Mouse (Mus musculus) lung, postnatal 25 days (tissue): Measurements from ENCODE around the gene Tinagl1.

Experiments used
- DNase-seq: peaks from one replicate; pipeline ENCODE4 v3.0.0; 2022; ENCODE audit warnings: low spot score

Tinagl1 gene

GRCm38 (mm10) chr4:130175072-130175711 is at the start of gene Tinagl1:
Tinagl1 (minus strand) TSS chr4:130175122.
- DNase-seq = peak; percentile 42

- DNase-seq = no peak
Measured at GRCm38 (mm10) chr4:130224071-130224470, 49.1 kb upstream of the Tinagl1 start.

- no peak for DNase-seq
Measured at GRCm38 (mm10) chr4:130222179-130222578, 47.3 kb upstream of the Tinagl1 start, which contains the start of gene Gm853. Gm853 (minus strand) TSS chr4:130222401.

DNA sequence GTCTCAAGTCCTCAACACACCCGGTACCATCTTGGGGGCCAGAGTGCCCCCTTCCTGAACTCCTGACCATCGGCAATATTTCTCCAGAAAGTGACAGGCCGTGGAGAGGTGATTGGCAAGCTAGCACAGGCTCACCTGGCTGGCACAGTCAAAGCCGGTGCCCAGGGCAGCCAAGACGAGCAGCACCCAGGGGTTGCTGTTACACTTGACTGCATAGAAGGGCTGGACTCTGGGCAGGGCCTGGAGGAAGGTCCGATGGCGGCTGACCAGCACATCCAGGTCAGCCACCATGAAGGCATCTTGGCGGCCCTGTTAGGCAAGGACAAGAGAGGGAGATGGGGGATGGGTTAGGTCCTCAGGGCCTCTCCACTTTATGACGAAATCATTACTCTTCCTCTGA is 45.3 kb upstream of the Tinagl1 start:
- DNase-seq = no peak

- no peak for DNase-seq
Measured at GRCm38 (mm10) chr4:130215392-130215791, 40.5 kb upstream of the Tinagl1 start.

GRCm38 (mm10) chr4:130213857-130214256 is 38.9 kb upstream of the Tinagl1 start:
- no peak for DNase-seq

DNA sequence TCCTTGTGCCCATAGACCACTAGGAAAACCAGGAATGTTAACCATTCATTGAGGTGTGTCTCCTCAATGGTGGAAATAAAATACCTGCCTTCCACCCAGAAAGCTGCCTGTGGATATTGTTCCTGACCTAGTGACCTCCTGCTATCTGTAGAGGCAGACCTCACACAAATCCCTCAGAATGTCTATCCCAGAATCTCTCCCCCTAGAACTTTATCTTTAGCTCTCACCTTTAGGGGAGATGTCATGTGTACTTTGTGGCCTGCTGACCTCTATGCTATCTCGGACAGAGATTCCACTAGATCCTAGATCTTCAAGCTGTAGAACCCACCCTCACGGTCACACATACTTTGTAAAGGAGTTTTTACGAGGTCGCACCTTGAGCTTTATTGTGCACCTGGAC is 38.3 kb upstream of the Tinagl1 start:
- DNase-seq = no peak

DNA sequence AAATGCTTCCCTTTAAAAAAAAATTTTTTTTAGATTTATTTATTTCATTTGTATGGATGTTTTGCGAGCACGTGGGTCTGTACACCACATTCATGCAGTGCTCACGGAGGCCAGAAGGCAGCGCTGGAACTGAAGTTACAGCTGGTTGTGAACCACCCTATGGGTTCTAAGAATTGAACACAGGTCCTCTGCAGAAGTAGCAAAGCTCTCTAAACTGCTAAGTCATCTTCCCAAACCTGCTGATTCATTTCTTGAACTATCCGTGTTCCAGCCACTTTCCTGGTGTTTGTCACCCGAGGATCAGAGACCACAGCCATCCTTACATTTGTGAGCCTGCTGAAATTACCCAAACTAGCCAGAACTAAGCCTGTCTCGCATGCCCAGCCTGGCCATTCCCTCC is 37.5 kb upstream of the Tinagl1 start:
- no peak for DNase-seq

DNA sequence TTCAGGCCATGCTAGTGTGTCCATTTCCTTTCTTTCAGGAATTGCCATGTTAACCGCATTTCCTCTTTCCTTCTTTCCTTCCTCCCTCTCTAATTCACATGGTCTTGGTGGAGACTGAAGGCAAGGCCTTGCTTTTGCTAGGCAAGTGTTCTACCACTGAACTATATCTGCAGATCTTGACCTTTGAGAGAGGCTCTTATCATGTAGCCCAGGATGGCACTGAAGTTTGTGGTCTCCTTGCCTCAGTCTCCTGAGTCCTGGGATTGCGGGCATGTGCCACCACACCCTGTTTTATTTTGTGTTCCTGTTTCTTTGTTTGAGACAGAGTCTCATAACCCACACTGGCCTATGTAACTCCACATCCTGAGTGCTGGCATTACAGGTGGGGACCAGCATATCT is 36.9 kb upstream of the Tinagl1 start:
- no peak for DNase-seq

GRCm38 (mm10) chr4:130198694-130199670 is 24.1 kb upstream of the Tinagl1 start:
- DNase-seq = peak; percentile 81

DNA sequence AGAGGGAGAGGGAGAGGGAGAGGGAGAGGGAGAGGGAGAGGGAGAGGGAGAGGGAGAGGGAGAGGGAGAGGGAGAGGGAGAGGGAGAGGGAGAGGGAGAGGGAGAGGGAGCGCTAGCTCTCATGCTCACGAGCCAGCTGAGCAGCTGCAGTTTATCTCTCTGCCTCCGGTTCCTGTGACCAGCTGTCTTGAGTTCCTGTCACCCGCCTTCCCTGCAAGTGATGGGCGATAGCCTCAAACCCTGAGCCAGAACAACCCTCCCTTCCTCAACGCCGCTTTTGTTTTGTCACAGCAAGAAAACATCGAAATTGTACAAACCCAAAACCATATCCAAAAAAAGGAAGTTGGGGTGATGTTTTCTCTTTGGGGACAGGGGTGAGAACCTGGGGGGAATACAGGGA is 21.6 kb upstream of the Tinagl1 start:
- DNase-seq = no peak

- no peak for DNase-seq
Measured at GRCm38 (mm10) chr4:130195924-130196323, 21.0 kb upstream of the Tinagl1 start.

DNA sequence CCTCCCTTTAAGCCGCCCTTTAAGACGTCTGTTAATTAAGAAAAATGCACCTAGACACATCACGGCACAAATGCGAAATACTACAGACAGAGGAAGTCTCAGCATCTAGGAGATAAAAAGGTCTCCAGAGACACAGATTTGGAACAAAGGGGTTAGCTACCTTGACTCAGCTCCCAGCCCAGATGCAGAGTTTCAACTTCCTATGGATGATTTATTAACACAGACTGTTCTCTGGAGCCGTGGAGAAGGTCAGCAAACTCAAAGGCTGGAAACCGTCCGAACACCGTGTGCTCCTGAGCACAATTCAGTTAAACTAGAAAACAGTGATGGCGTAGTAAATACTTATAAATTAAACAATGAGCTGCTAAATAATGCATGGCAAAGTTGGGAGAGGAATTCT is 17.3 kb upstream of the Tinagl1 start:
- no peak for DNase-seq

GRCm38 (mm10) chr4:130189606-130190005 is 14.7 kb upstream of the Tinagl1 start:
- no peak for DNase-seq

DNA sequence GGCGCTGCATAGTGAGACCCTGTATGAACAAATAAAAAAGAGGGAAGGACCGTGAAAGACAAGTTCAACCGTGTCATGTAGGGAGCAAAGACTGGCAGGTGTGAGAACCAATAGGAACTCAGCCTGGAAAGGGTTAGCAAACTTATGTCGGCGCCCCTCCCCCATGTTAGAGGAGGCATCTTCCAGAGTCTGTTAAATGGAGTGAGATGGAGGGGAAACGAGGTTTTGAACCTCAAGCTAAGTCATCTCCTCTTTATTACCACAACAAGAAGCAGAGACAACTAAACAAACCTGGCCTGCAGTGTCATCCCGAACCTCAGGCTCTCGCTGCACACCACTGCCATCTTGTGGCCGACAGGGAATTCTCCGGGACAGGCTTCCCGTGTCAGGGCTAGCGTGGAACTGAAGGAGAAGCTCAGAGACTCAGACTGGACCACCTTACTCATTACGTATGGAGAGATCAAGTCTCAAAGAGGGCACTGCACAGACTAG is 13.9 kb upstream of the Tinagl1 start:
- DNase-seq = peak; percentile 88

GRCm38 (mm10) chr4:130186891-130187290 is 12.0 kb upstream of the Tinagl1 start:
- DNase-seq = no peak

DNA sequence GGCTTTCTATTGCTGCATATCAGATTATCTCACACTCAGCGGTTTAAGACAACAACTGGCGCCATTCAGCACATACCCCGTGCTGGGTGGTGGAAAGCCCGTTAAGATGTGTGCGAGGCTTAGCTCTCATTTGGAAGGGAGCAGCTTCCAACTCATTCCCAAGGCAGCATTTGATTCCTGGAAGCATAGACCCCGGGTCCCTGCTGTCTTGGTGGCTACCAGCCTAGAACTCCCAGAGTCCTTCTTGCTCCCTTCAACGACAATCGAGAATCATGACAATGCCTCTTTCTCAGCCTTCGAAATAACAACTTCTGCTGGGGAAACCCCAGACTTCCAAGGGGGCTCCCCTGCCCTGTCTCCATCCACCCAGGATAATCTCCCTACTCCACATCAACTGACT is 11.5 kb upstream of the Tinagl1 start:
- DNase-seq = no peak

GRCm38 (mm10) chr4:130183879-130184278 is 9.0 kb upstream of the Tinagl1 start:
- no peak for DNase-seq

DNA sequence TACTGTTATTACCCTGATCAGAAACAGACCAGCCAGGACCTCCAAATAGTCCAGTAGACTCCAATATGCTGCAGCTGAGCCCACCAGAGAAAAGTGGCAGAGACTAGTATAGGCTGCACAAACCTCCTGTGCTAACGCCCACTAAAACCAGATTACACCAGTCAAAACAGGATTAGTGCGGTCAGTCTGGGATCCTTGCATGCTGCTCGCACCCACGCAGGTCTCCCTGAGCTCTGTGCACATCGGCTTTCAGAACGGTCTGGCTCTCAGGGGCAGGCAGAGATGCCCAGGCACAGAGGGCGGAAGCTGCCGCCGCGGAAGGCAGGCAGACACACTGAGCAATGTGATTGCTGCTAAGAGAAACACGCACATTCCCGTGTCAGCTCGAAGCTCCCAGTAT is 8.1 kb upstream of the Tinagl1 start:
- no peak for DNase-seq

DNA sequence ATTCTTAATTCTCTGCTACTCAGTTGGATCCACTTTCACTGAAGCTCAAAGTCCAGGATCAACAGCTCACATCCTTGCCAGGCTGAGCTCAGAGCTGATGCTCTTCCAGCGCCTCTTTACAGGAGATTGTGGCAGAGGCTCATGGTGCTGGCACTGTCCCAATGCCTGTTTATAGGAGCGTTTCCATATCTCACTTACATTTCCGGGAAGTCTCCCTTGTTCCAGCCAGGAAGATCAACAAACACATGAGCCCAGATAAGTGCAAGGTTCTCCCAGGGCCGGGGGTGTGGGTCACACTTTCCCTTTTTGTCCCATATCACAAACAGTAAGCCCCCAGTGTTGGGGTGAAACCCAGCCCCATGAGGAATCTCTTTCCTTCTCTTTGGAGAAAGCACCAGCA is 7.0 kb upstream of the Tinagl1 start:
- peak; percentile 73 for DNase-seq

DNA sequence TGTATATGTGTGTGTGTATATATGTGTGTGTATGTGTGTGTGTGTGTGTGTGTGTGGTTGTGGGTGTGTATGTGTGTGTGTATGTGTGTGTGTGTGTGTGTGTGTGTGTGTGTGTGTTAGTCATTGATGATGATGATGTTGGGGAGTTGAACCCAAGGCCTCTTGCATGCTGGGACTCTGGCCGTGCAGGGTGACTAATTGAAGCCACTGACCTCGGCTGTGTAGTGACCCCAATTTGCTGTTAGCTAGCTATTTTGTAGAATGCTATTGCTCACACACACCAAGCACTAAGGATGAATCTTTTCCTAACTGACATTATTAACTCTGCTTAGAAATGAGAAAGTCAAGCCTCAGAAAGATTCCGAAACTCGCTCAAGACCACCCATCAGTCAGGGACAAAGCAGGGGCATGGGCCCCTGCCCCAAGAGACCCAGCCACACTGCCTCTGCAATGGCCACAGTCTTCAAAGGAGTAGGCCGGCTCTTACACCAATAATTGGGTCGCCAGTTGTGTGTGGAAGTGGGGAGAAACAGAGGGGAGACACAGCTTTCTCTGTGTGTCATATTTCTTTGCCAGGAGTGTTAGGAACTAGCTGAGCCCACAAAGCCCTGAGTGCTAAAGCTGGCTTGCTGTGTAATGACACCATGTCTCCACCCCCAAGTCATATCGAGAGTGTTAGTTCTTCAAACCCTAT is 6.1 kb upstream of the Tinagl1 start:
- DNase-seq = no peak

- DNase-seq = no peak
Measured at GRCm38 (mm10) chr4:130179876-130180275, 5.0 kb upstream of the Tinagl1 start.
